Mouse (Mus musculus) midbrain, embryonic 15.5 days (tissue): ENCODE data around the gene Rhobtb3. TPM values are rescaled to one million over a fixed set of nuclear protein-coding genes. Genes with fewer than 3 reads are reported as not detected.

Source experiments
- ATAC-seq: fragments of 200-750 bp; cut with Nextera tagmentation; replicated peaks from 2 replicates; pipeline ENCODE4 v1.8.0; 2017; ENCODE audit warnings: moderate TSS enrichment
- H3K27ac ChIP-seq: fragments of 300-500 bp; sonication (generic); 2 replicates; pipeline ENCODE4 v1.5.1; 2015; ENCODE audit warnings: mild to moderate bottlenecking, inconsistent platforms
- H3K27me3 ChIP-seq: fragments of 300-500 bp; sonication (generic); replicated peaks from 2 replicates; pipeline ENCODE4 v1.6.1; 2015; ENCODE audit warnings: inconsistent platforms
- H3K36me3 ChIP-seq: fragments of 300-500 bp; sonication (generic); replicated peaks from 2 replicates; pipeline ENCODE4 v1.6.1; 2015; ENCODE audit warnings: inconsistent platforms
- H3K4me1 ChIP-seq: fragments of 300-500 bp; sonication (generic); 2 replicates; pipeline ENCODE4 v1.6.1; 2015; ENCODE audit warnings: inconsistent platforms
- H3K4me2 ChIP-seq: fragments of 300-500 bp; sonication (generic); 2 replicates; pipeline ENCODE4 v1.6.1; 2015; ENCODE audit warnings: inconsistent platforms, mild to moderate bottlenecking, moderate library complexity
- H3K4me3 ChIP-seq: fragments of 300-500 bp; sonication (generic); 2 replicates; pipeline ENCODE4 v1.5.1; 2015; ENCODE audit warnings: mild to moderate bottlenecking, inconsistent platforms
- H3K9ac ChIP-seq: fragments of 300-500 bp; sonication (generic); 2 replicates; pipeline ENCODE4 v1.6.1; 2015; ENCODE audit warnings: mild to moderate bottlenecking, inconsistent platforms
- H3K9me3 ChIP-seq: fragments of 300-500 bp; sonication (generic); 2 replicates; pipeline ENCODE4 v1.6.1; 2016; ENCODE audit warnings: inconsistent platforms
- WGBS: fragments of 180-500 bp; shearing (Covaris S2); methylation state at CpG from one replicate; pipeline ENCODE4 v1.1.7; 2015; ENCODE audit warnings: mixed read lengths; 5-methylcytosine and 5-hydroxymethylcytosine counted together
- polyA plus RNA-seq: library from polyadenylated mRNA; unstranded; fragments of >200 nt; fragmentation: Nextera tagmentation; extraction: Ambion mirVana; gene quantifications from 2 replicates; pipeline ENCODE4 v1.2.1, GENCODE M21; 2015

Rhobtb3 gene
- 22.9 and 23.2 TPM in 2 replicates for polyA plus RNA-seq

- Histone ChIP-seq H3K4me1 (peaks cover 20% of the 10 kb centered on the region), H3K9ac (peak within 1 kb of the TSS; percentile 86), H3K4me3 (peak within 1 kb of the TSS; percentile 77), H3K27ac (peak within 1 kb of the TSS; percentile 97), H3K9me3 (no peaks in the 10 kb centered on the region), H3K4me2 (peak within 1 kb of the TSS; percentile 56), H3K27me3 (no peaks in the 10 kb centered on the region), H3K36me3 (peaks cover 7% of the 10 kb centered on the region)
- ATAC-seq: peak; percentile 93
- under 1% methylated on average over 102 of the region's 110 CpGs for WGBS
These were observed at the start of gene Rhobtb3 for GRCm38 (mm10) chr13:75943189-75944043. Gene Rhobtb3 (minus strand): TSS chr13:75943925.

GRCm38 (mm10) chr13:75992169-75993028, 48.7 kb upstream of the Rhobtb3 start:
- no peaks in the 10 kb centered on the region for H3K27me3 ChIP-seq
- 24% methylated on average over 9 of the region's 9 CpGs for WGBS
- H3K4me2 ChIP-seq: no peak overlapping the region
- H3K27ac ChIP-seq: peak overlapping the region; percentile 61
- no peak overlapping the region for H3K4me3 ChIP-seq
- no peaks in the 10 kb centered on the region for H3K36me3 ChIP-seq
- peaks cover 5% of the 10 kb centered on the region; the same call in 1 of the 2 replicates for H3K4me1 ChIP-seq
- no peaks in the 10 kb centered on the region; the same call in 1 of the 2 replicates for H3K9me3 ChIP-seq
- peak; percentile 96 for ATAC-seq
- no peak overlapping the region for H3K9ac ChIP-seq

DNA sequence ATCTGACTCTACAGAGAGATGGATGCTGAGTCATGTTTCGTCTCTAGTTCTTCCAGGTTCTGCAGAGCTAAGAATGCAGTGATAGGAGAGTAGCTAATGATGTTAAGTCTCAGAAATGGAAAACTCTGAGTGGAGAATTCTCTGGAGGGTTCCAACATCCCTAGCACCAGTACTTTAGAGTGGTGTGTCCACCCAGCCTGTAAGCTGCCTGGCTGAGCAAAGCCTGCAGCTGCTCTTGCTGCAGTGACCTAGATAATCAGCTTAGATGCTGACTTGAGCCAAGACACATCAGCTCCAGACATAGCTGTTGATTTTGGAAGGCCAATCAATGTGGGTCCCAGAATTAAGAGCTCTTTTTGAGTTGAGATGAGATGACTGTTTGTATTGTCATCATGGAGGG, 44.4 kb upstream of the Rhobtb3 start:
- WGBS: 87% methylated on average over 1 of the region's 1 CpGs
- Histone ChIP-seq H3K27ac (no peak overlapping the region), H3K36me3 (no peaks in the 10 kb centered on the region)

DNA sequence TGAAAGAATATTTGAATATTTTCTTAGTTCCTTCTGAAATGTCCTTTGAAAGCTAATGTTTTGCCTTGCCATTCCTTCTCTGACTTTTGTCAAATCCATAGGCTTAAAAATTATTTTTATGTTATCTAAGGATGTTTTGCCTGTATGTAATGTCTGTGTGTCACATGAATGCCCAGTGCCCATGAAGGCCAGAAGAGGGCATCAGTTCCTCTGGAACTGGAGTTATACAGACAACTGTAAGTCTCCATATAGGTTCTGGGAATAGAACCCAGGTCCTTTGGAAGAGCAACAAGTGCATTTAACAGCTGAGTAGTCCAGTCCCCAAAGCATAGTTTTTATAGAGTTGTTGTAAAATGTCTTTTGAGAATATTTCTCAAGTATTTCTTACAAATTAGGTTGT, 38.2 kb upstream of the Rhobtb3 start:
- no peak overlapping the region for H3K4me2 ChIP-seq
- no peak overlapping the region for H3K9ac ChIP-seq
- H3K27me3 ChIP-seq: no peaks in the 10 kb centered on the region
- ATAC-seq: no peak
- no peaks in the 10 kb centered on the region for H3K4me1 ChIP-seq
- H3K27ac ChIP-seq: no peak overlapping the region
- H3K4me3 ChIP-seq: no peak overlapping the region
- H3K9me3 ChIP-seq: no peaks in the 10 kb centered on the region
- no peaks in the 10 kb centered on the region for H3K36me3 ChIP-seq

More for the DNA sequence above, 44.4 kb upstream of the Rhobtb3 start:
- ATAC-seq: no peak
- Histone ChIP-seq H3K27me3 (no peaks in the 10 kb centered on the region), H3K4me2 (no peak overlapping the region), H3K9ac (no peak overlapping the region), H3K4me1 (peaks cover 5% of the 10 kb centered on the region; the same call in 1 of the 2 replicates), H3K9me3 (no peaks in the 10 kb centered on the region), H3K4me3 (no peak overlapping the region)

DNA sequence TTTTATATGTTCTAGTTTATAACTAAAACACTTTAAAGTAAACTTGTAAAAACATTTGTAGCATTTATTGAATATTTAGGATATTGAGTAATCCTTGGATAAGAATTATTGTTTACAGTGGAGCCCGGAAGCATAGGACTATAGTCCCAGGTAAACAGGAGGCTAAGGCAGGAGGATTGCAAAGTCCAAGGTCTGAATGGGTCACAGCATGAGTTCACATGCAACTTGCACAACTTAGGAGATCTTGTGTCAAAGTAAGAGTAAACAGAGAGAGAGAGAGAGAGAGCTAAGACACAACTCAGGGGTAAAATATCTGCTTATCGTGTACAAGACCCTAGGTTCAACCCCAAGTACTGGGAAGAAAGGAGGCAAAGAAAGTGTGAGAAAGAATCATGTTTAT, 32.9 kb upstream of the Rhobtb3 start:
- Histone ChIP-seq H3K4me2 (no peak overlapping the region), H3K27me3 (no peaks in the 10 kb centered on the region), H3K9me3 (no peaks in the 10 kb centered on the region), H3K4me3 (no peak overlapping the region), H3K9ac (no peak overlapping the region), H3K36me3 (no peaks in the 10 kb centered on the region), H3K4me1 (no peaks in the 10 kb centered on the region), H3K27ac (no peak overlapping the region)
- ATAC-seq: no peak
- WGBS: 95% methylated on average over 2 of the region's 2 CpGs

DNA sequence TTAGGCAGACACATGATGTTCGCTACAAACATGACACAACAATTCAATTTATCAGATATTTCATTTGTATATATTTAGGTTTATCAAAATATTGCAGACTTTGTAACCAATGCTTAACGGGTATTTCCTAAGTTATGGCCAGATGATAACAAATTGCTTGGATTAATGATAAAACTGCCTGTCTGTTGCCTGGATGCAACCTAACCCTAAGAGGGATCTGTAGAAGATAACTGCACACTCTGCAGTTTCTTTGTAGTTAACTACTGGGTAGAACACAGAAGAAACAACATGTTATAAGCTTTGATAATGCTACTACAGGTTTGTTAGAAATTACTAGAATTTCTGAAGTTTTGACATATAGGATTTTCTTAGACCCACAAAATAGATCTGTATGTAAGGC, 32.5 kb upstream of the Rhobtb3 start:
- H3K9me3 ChIP-seq: no peaks in the 10 kb centered on the region
- no peak overlapping the region for H3K9ac ChIP-seq
- no peaks in the 10 kb centered on the region for H3K4me1 ChIP-seq
- no peak overlapping the region for H3K27ac ChIP-seq
- ATAC-seq: no peak
- H3K4me3 ChIP-seq: no peak overlapping the region
- WGBS: 96% methylated on average over 2 of the region's 2 CpGs
- no peak overlapping the region for H3K4me2 ChIP-seq
- H3K36me3 ChIP-seq: no peaks in the 10 kb centered on the region
- no peaks in the 10 kb centered on the region for H3K27me3 ChIP-seq

GRCm38 (mm10) chr13:75975629-75976028, 31.9 kb upstream of the Rhobtb3 start:
- H3K9me3 ChIP-seq: no peaks in the 10 kb centered on the region
- H3K36me3 ChIP-seq: no peaks in the 10 kb centered on the region
- no peaks in the 10 kb centered on the region for H3K4me1 ChIP-seq
- ATAC-seq: no peak
- no peak overlapping the region for H3K4me2 ChIP-seq
- no peak overlapping the region for H3K4me3 ChIP-seq
- H3K27me3 ChIP-seq: no peaks in the 10 kb centered on the region
- no peak overlapping the region for H3K27ac ChIP-seq
- 50% methylated on average over 1 of the region's 1 CpGs for WGBS
- H3K9ac ChIP-seq: no peak overlapping the region

DNA sequence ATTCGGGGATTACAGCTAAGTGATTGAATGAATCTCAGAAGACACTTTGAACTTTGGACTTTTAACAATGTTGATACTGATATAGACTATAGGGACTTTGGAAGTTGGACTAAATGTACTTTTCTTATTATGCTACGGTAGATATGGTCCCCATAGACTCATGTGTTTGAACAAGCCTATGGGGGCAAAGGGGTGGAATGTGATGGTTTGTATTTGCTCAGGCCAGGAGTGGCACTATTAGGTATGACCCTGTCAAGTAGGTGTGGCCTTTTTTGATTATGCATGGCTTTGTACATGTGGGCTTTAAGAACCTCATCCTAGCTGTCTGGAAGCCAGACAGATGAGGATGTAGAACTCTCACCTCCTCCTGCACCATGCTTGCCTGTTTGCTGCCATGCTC, 30.8 kb upstream of the Rhobtb3 start:
- Histone ChIP-seq H3K27ac (no peak overlapping the region), H3K9me3 (no peaks in the 10 kb centered on the region), H3K27me3 (no peaks in the 10 kb centered on the region), H3K4me3 (no peak overlapping the region), H3K4me2 (no peak overlapping the region), H3K9ac (no peak overlapping the region), H3K36me3 (no peaks in the 10 kb centered on the region), H3K4me1 (no peaks in the 10 kb centered on the region)
- no peak for ATAC-seq
- WGBS: 81% methylated on average over 2 of the region's 2 CpGs

GRCm38 (mm10) chr13:75966850-75967249, 23.1 kb upstream of the Rhobtb3 start, which contains the start of gene Spata9:
Gene Spata9 (plus strand): TSS chr13:75967150.
- no peak for ATAC-seq
- WGBS: 75% methylated on average over 1 of the region's 1 CpGs

DNA sequence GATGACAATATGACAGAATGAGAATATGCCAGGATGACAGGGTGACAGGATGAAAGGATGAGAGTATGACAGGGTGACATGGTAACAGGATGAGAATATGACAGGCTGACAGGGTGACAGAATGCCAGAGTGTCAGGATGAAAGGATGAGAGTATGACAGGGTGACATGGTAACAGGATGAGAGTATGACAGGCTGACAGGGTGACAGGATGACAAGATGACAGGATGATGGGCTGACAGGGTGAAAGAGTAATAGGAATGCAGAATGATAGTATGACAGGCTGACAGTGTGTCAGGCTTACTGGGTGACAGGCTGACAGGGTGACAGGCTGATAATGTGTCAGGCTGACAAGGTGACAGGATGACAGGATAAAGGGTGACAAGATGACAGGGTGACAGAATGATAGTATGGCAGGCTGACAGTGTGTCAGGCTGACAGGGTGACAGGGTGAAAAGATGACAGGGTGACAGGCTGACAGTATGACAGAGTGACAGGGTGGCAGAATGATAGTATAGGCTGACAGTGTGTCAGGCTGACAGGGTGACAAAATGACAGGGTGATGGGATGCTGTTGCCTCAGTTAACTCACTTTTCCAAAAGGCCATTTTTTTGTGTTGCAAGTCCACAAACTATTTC, 11.8 kb upstream of the Rhobtb3 start:
- Histone ChIP-seq H3K27me3 (no peaks in the 10 kb centered on the region), H3K27ac (no peak overlapping the region), H3K4me2 (no peak overlapping the region), H3K4me3 (no peak overlapping the region), H3K9me3 (no peaks in the 10 kb centered on the region), H3K9ac (no peak overlapping the region), H3K36me3 (no peaks in the 10 kb centered on the region), H3K4me1 (no peaks in the 10 kb centered on the region)
- ATAC-seq: no peak

More at GRCm38 (mm10) chr13:75966850-75967249, 23.1 kb upstream of the Rhobtb3 start, which contains the start of gene Spata9:
- no peak within 1 kb of the TSS for H3K4me2 ChIP-seq
- no peak within 1 kb of the TSS for H3K9ac ChIP-seq
- no peak within 1 kb of the TSS for H3K4me3 ChIP-seq
- no peaks in the 10 kb centered on the region for H3K4me1 ChIP-seq
- no peaks in the 10 kb centered on the region for H3K27me3 ChIP-seq
- H3K36me3 ChIP-seq: no peaks in the 10 kb centered on the region
- H3K9me3 ChIP-seq: no peaks in the 10 kb centered on the region
- no peak within 1 kb of the TSS for H3K27ac ChIP-seq

DNA sequence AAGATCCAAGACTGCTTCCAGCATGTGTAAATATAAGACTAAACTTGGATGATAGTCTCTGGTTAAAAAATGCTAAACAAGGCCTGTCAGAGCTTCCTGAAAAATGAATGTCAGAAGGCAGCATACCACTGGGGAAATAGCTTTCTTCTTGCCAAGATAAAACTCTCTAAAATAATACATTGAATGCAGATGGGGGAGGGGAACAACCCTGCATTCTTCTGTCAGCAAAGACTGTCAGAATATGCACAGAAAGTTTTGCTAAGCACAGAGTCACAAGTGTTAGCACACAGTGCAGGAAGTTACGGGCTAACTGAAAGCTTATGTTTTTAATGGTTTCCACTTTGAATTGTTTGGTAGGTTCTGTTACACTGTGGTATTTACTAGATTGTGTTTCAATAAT, 6.6 kb upstream of the Rhobtb3 start:
- H3K36me3 ChIP-seq: no peaks in the 10 kb centered on the region
- H3K9me3 ChIP-seq: no peaks in the 10 kb centered on the region
- no peaks in the 10 kb centered on the region for H3K27me3 ChIP-seq
- H3K4me3 ChIP-seq: no peak overlapping the region
- 57% methylated on average over 1 of the region's 1 CpGs for WGBS
- no peak for ATAC-seq
- H3K27ac ChIP-seq: no peak overlapping the region
- no peak overlapping the region for H3K9ac ChIP-seq
- no peaks in the 10 kb centered on the region for H3K4me1 ChIP-seq
- no peak overlapping the region for H3K4me2 ChIP-seq
